Mouse (Mus musculus) urinary bladder, postnatal 10 days (tissue): Measurements from ENCODE around the gene Rsph9.
A peak's percentile ranks its signal among the peaks of the same experiment; 100 is the strongest.

ENCODE experiments used
- DNase-seq: peaks from one replicate; pipeline ENCODE4 v3.0.0; 2022; ENCODE audit warnings: low spot score

The Rsph9 gene

GRCm38 (mm10) chr17:46139872-46140271 is 4.1 kb downstream of the Rsph9 start:
- DNase-seq = no peak

- DNase-seq = no peak
Measured at GRCm38 (mm10) chr17:46138563-46139236, 5.3 kb downstream of the Rsph9 start.

GRCm38 (mm10) chr17:46132862-46133261 is 11.2 kb downstream of the Rsph9 start:
- DNase-seq = no peak

DNA sequence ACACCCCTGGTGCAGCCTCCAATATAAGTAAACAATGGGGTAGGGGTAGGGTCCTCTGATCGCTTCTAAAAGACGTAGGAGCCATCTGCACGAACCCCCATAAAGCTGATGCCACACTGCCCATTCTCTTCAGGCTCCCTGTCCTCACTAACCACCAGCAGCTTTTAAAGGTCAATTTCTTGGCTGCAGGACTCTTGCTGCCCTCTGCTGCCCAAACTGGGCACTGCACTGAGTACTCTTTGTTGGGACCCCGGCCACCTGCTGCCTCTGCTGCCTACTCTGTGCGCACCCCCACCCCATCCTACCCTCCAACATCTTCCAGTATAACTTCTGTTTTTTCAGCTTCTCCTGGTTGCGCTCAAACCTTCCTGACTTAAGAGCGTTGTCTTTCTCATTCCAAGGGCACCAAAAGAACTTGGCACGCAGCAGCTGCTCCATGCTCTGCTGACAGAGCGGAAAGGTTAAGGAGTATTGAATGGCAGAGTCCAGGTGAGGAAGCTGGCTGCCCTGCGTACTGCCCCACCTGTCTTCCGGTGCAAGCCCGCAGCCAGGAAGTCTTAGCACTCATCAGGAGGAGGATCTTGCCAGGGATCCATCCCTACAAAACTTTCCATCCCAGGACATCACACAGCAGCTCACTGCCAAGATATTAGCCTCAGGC is 11.8 kb downstream of the Rsph9 start:
- DNase-seq = no peak

GRCm38 (mm10) chr17:46129741-46130498 is 14.1 kb downstream of the Rsph9 start:
- no peak for DNase-seq

DNA sequence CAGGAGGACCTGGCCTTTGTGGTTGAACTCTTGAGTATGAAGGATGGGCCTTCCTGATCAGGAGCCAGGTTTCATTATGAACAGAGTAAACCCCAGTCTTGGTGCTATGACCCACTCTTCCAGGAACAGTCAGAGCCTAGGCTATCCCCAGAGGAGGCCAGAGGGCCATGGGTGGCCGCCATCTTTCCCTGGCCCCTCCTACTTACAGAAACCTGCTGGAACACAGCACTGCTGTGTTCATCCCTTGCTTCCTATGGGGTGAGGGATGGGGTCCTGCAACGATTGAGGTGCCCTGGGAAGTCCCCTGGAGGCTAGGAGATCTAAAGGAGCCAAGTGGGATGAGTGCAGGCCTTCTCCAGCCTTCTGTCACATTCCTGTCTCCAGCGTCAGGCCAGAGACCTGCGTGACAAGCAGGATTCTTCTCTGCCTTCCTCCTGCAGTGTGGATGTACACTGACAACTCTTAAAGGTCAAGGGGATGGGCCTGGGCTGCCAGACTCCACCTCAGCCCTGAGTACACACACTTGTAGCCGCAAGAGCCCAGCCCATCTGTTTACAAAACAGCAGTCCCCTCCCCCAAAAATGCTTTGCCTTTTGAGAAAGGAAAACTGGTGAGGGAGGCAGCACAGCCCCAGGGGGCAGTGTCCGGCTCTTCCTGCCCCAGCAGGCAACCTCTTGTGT is 16.1 kb downstream of the Rsph9 start:
- no peak for DNase-seq

DNA sequence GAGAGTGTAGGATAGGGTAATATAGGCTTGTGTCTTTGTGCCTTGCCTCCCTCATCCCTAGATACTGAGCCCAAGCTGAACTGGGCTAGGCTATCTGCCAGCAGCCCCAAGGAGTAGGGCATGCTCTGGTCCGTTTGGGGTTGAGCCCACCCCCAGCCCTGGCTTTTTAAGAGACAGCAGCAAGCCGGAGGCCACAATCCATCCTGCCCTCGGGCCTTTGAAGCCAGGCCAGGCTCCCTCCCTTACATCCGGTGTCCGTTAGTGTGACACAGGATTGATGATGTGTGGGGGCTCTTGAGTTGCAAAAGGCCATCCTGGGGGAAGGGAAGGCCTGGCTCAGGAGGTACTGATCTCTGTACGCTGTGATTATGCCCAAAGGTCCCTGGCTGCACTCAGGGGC is 17.4 kb downstream of the Rsph9 start:
- DNase-seq = no peak

GRCm38 (mm10) chr17:46123953-46124700 is 19.9 kb downstream of the Rsph9 start:
- no peak for DNase-seq

GRCm38 (mm10) chr17:46123285-46123684 is 20.7 kb downstream of the Rsph9 start:
- no peak for DNase-seq

DNA sequence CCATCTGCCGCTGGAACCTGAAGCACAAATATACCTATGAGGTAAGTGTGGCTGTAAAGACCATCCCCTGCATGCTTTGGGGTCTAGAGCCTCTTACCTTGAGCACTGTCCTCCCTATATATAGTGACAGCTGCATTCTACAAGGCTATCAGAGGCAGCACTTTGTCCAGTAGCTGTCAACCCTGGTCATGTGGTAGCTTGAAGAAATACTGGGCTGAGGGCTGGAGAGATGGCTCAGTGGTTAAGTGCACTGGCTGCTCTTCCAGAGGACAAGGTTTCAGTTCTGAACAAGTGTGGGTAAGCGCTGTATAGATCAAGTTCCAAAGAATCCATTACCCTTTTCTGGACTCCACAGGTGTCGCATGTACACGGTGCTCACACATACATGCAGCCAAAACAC is 21.2 kb downstream of the Rsph9 start:
- no peak for DNase-seq

GRCm38 (mm10) chr17:46119641-46120040 is 24.4 kb downstream of the Rsph9 start:
- DNase-seq = no peak

DNA sequence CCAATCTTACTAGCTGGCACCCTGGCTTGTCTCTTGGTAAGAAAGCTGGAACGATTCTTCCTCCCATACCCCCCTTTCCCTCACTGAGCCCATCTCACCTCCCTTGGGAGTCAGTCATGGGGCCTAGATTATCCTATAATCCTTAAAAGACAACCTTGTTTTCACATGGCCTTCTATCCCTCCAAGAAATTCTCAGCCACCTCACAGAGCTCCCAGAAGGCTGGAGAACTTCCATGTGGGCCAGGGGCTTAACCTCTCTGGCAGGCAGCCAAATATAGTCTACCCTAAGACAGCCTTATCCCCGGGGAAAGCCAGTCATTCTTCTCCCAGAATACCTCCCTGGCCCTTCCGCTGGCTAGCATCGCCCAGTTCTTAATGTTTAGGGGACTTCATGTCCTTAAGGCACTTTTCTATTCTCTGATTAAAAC is 25.6 kb downstream of the Rsph9 start:
- DNase-seq = no peak

- DNase-seq = no peak
Measured at GRCm38 (mm10) chr17:46117623-46118422, 26.2 kb downstream of the Rsph9 start.

- DNase-seq = no peak
Measured at GRCm38 (mm10) chr17:46116881-46117280, 27.1 kb downstream of the Rsph9 start.

DNA sequence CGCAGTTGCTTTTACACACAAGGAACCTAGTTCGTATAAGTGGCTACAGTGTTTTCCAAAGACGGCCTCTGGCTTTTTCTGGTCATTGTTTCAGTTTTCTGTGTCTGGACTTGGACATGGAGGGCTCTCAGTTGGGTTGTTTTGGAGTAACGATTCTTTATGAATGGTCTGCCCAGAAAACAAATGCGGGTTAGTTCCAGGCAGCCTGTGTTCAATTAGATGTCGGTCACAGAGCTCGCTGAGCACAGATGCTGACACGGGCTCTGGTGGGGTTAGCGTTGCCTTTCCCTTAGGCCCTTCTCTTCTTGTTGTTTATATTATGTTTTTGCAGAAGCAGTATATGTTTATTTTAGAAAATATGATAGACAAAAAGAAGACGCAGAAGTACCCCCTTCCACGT is 27.9 kb downstream of the Rsph9 start:
- DNase-seq = no peak

- no peak for DNase-seq
Measured at GRCm38 (mm10) chr17:46115489-46115888, 28.5 kb downstream of the Rsph9 start.

GRCm38 (mm10) chr17:46110402-46111289 is 33.4 kb downstream of the Rsph9 start, which contains the start of gene Mrps18a:
Gene Mrps18a (plus strand): TSS chr17:46110986.
- peak; percentile 35 for DNase-seq

DNA sequence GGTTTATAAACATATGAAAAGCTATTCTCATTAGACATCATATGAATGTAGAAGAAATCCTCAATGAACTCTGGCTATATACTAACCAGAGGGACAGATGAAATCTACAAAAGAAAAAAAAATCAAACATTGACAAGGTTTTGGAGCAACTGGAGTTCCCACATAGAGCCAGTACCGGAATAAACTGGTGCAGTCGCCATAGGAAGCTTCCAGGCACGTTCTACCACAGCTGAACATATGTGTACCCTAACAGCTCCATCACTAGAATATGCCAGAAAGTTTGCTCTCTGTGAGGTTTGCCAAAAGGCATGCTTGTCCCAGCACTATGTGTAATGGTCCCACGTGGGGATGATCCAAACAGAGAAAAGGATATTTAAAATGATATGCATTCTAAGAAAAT is 35.7 kb downstream of the Rsph9 start:
- DNase-seq = no peak

DNA sequence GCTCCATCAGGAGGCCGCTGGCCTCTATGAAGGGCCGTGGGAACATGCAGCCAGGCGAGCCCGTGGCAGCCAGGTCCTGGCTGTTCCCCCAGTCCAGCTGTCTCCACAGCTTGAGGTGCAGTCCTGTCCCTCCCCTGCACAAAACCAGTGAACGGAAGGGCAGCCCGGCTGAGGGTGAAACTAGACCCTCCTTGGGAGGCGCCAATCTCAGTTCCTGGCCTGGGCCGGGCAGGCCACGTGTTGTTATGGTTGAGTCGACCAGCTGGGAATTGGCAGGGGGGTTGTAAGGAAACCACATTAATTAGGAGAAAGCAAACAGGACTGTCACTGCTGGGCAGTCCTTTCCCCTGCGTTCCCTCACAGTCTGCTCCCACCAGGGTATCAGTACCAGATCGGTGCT is 39.5 kb downstream of the Rsph9 start:
- no peak for DNase-seq

- DNase-seq = no peak
Measured at GRCm38 (mm10) chr17:46102608-46103159, 41.3 kb downstream of the Rsph9 start.
